ENCODE assay signal across 22 mouse cellular contexts in genomic region chr7:84138731-84139130, GRCm38 (mm10). TPM values are rescaled to one million over a fixed set of nuclear protein-coding genes. Genes with fewer than 3 reads are reported as not detected.
DNase-seq lines count a peak whose midpoint lies in the region; ATAC-seq and TF ChIP-seq lines count a peak whose summit lies in the region.
"Had no signal": no experiment of that assay in that cellular context is flagged by ENCODE, and none has a peak within 500 bp of the region (broad histone marks: within the 10 kb centered on the region; RNA-seq: fewer than 3 reads in every experiment).

No protein-coding gene starts in this region.

- no peak overlapping the region for H3K9ac ChIP-seq in heart, embryonic 12.5 days
- no peak overlapping the region for H3K9ac ChIP-seq in kidney, postnatal 0 days (ENCODE audit: low read depth, low read length)
- H3K9ac ChIP-seq in kidney, embryonic 16.5 days (replicated peaks; ENCODE audit: low read length), result no peak overlapping the region
- no peak overlapping the region for H3K9ac ChIP-seq in lung, embryonic 14.5 days
- H3K9ac ChIP-seq in forebrain, embryonic 15.5 days (replicated peaks), result no peak overlapping the region
- H3K9ac ChIP-seq: hindbrain, embryonic 12.5 days; neural tube, embryonic 12.5 days had no signal

- no peaks in the 10 kb centered on the region for H3K9me3 ChIP-seq in heart, embryonic 12.5 days (replicated peaks)
- no peaks in the 10 kb centered on the region for H3K9me3 ChIP-seq in kidney, postnatal 0 days (replicated peaks; ENCODE audit: low read length)
- H3K9me3 ChIP-seq in kidney, embryonic 16.5 days (ENCODE audit: low read length), result no peaks in the 10 kb centered on the region
- no peaks in the 10 kb centered on the region for H3K9me3 ChIP-seq in lung, embryonic 14.5 days (ENCODE audit: low read depth, low read length)
- H3K9me3 ChIP-seq in forebrain, embryonic 15.5 days, result no peaks in the 10 kb centered on the region
- H3K9me3 ChIP-seq: hindbrain, embryonic 12.5 days; neural tube, embryonic 12.5 days had no signal

- 35% methylated on average over 4 of the region's 4 CpGs for WGBS in heart, embryonic 12.5 days
- 63% methylated on average over 4 of the region's 4 CpGs for WGBS in kidney, postnatal 0 days
- 75% methylated on average over 4 of the region's 4 CpGs for WGBS in kidney, embryonic 16.5 days
- 62% methylated on average over 4 of the region's 4 CpGs for WGBS in lung, embryonic 14.5 days
- WGBS in small intestine, adult 2 months, result 37% methylated on average over 4 of the region's 4 CpGs
- WGBS in forebrain, embryonic 15.5 days, result 69% methylated on average over 4 of the region's 4 CpGs
- WGBS in cerebellum, adult 2 months, result 88% methylated on average over 4 of the region's 4 CpGs

- no peaks in the 10 kb centered on the region for H3K27me3 ChIP-seq in heart, embryonic 12.5 days (replicated peaks)
- no peaks in the 10 kb centered on the region for H3K27me3 ChIP-seq in kidney, postnatal 0 days (ENCODE audit: insufficient read depth, low read length)
- H3K27me3 ChIP-seq in kidney, embryonic 16.5 days (ENCODE audit: insufficient read depth, low read length), result no peaks in the 10 kb centered on the region
- H3K27me3 ChIP-seq in lung, embryonic 14.5 days (ENCODE audit: insufficient read depth, low read length), result no peaks in the 10 kb centered on the region
- H3K27me3 ChIP-seq in small intestine, adult 2 months (ENCODE audit: control insufficient read depth, insufficient read depth, low read length), result no peaks in the 10 kb centered on the region
- H3K27me3 ChIP-seq in forebrain, embryonic 15.5 days, result no peaks in the 10 kb centered on the region
- no peaks in the 10 kb centered on the region for H3K27me3 ChIP-seq in cerebellum, adult 2 months (ENCODE audit: control insufficient read depth, insufficient read depth, low read length)
- H3K27me3 ChIP-seq: hindbrain, embryonic 12.5 days; neural tube, embryonic 12.5 days had no signal

- TF ChIP-seq POLR2A in small intestine, adult 2 months (IDR thresholded peaks at IDR 0.05; ENCODE audit: low read depth, low read length), result no peak
- TF ChIP-seq POLR2A in cerebellum, adult 2 months (IDR thresholded peaks at IDR 0.05; ENCODE audit: borderline replicate concordance, insufficient read depth, low read length), result no peak

- TF ChIP-seq CTCF in kidney, postnatal 0 days (IDR thresholded peaks at IDR 0.05; ENCODE audit: low read depth), result no peak
- no peak for TF ChIP-seq CTCF in lung, embryonic 14.5 days (IDR thresholded peaks at IDR 0.05; ENCODE audit: low read depth)
- TF ChIP-seq CTCF in small intestine, adult 2 months (IDR thresholded peaks at IDR 0.05; ENCODE audit: extremely low read depth, insufficient read length, insufficient replicate concordance, low read depth, low read length), result no peak
- TF ChIP-seq CTCF in cerebellum, adult 2 months (IDR thresholded peaks at IDR 0.05; ENCODE audit: borderline replicate concordance, insufficient read depth, low read depth, low read length), result no peak

- H3K4me1 ChIP-seq in heart, embryonic 12.5 days (replicated peaks), result peaks cover 81% of the 10 kb centered on the region
- peaks cover 26% of the 10 kb centered on the region for H3K4me1 ChIP-seq in kidney, postnatal 0 days (replicated peaks; ENCODE audit: insufficient read depth, low read length)
- H3K4me1 ChIP-seq in kidney, embryonic 16.5 days (ENCODE audit: insufficient read depth, low read length), result peaks cover 42% of the 10 kb centered on the region
- peaks cover 45% of the 10 kb centered on the region for H3K4me1 ChIP-seq in lung, embryonic 14.5 days (ENCODE audit: insufficient read depth)
- H3K4me1 ChIP-seq in small intestine, adult 2 months (ENCODE audit: control insufficient read depth, insufficient read depth, insufficient read length, low read length), result peaks cover 46% of the 10 kb centered on the region; the same call in 1 of the 2 replicates
- peaks cover 36% of the 10 kb centered on the region for H3K4me1 ChIP-seq in forebrain, embryonic 15.5 days
- H3K4me1 ChIP-seq in cerebellum, adult 2 months (ENCODE audit: control insufficient read depth, insufficient read depth, low read length), result peaks cover 2% of the 10 kb centered on the region; the same call in 1 of the 2 replicates

- H3K4me2 ChIP-seq in heart, embryonic 12.5 days, result no peak overlapping the region
- H3K4me2 ChIP-seq in kidney, postnatal 0 days (ENCODE audit: low read length), result no peak overlapping the region
- H3K4me2 ChIP-seq in kidney, embryonic 16.5 days (replicated peaks; ENCODE audit: low read depth, low read length), result no peak overlapping the region
- no peak overlapping the region for H3K4me2 ChIP-seq in lung, embryonic 14.5 days
- H3K4me2 ChIP-seq in forebrain, embryonic 15.5 days (replicated peaks), result no peak overlapping the region
- H3K4me2 ChIP-seq: hindbrain, embryonic 12.5 days; liver, embryonic 11.5 days; midbrain, embryonic 11.5 days; neural tube, embryonic 12.5 days had no signal

- no peak for ATAC-seq in heart, embryonic 12.5 days (ENCODE audit: insufficient number of reproducible peaks, low FRiP score)
- no peak for ATAC-seq in kidney, postnatal 0 days (replicated peaks; ENCODE audit: low FRiP score, low read depth)
- ATAC-seq in kidney, embryonic 16.5 days (ENCODE audit: low FRiP score, low TSS enrichment), result no peak
- 0 out of 2 replicates have a peak, but pooled peaks have one; percentile 13 for ATAC-seq in lung, embryonic 14.5 days (ENCODE audit: insufficient read depth)
- no peak for ATAC-seq in forebrain, embryonic 15.5 days (replicated peaks)
- ATAC-seq: forebrain, embryonic 14.5 days had no signal

- no peak for DNase-seq in heart, postnatal 14 days
- DNase-seq in kidney, postnatal 0 days (ENCODE audit: low spot score), result no peak
- DNase-seq in lung, embryonic 14.5 days, result no peak
- DNase-seq in cerebellum, adult 2 months, result no peak
- DNase-seq: adrenal gland, adult 2 months; cerebellum, postnatal 25 days; kidney, postnatal 4 days; thymus, postnatal 25 days had no signal

- no peak overlapping the region for H3K4me3 ChIP-seq in heart, embryonic 12.5 days
- H3K4me3 ChIP-seq in kidney, postnatal 0 days (replicated peaks; ENCODE audit: low read depth, low read length), result no peak overlapping the region
- no peak overlapping the region for H3K4me3 ChIP-seq in kidney, embryonic 16.5 days (ENCODE audit: low read length)
- H3K4me3 ChIP-seq in lung, embryonic 14.5 days (ENCODE audit: low read depth, low read length), result no peak overlapping the region
- H3K4me3 ChIP-seq in small intestine, adult 2 months (ENCODE audit: low read depth, low read length), result no peak overlapping the region
- H3K4me3 ChIP-seq in forebrain, embryonic 15.5 days, result no peak overlapping the region
- H3K4me3 ChIP-seq in cerebellum, adult 2 months (replicated peaks; ENCODE audit: insufficient read depth, low read depth, low read length), result no peak overlapping the region
- H3K4me3 ChIP-seq: erythroblast, embryonic 14.5 days; hindbrain, embryonic 12.5 days; neural tube, embryonic 12.5 days had no signal

- intact Hi-C loops in heart, postnatal 14 days (cut with DNase I), result no loop called here

- no peaks in the 10 kb centered on the region for H3K36me3 ChIP-seq in heart, embryonic 12.5 days
- no peaks in the 10 kb centered on the region for H3K36me3 ChIP-seq in kidney, postnatal 0 days (ENCODE audit: insufficient read depth, low read length)
- no peaks in the 10 kb centered on the region for H3K36me3 ChIP-seq in kidney, embryonic 16.5 days (ENCODE audit: insufficient read depth, low read length)
- no peaks in the 10 kb centered on the region for H3K36me3 ChIP-seq in lung, embryonic 14.5 days (ENCODE audit: insufficient read depth)
- H3K36me3 ChIP-seq in small intestine, adult 2 months (ENCODE audit: control insufficient read depth, insufficient read depth, low read length), result no peaks in the 10 kb centered on the region
- no peaks in the 10 kb centered on the region for H3K36me3 ChIP-seq in forebrain, embryonic 15.5 days
- H3K36me3 ChIP-seq: hindbrain, embryonic 12.5 days; neural tube, embryonic 12.5 days had no signal

- H3K27ac ChIP-seq in heart, embryonic 12.5 days (ENCODE audit: poor library complexity, severe bottlenecking), result peak overlapping the region; percentile 30; the same call in 1 of the 2 replicates
- H3K27ac ChIP-seq in kidney, postnatal 0 days, result peak overlapping the region; percentile 38; the same call in 1 of the 2 replicates
- H3K27ac ChIP-seq in kidney, embryonic 16.5 days (ENCODE audit: low read length), result no peak overlapping the region
- H3K27ac ChIP-seq in lung, embryonic 14.5 days (ENCODE audit: low read depth), result no peak overlapping the region
- 0 out of 2 replicates have a peak overlapping the region, but pooled peaks have one; percentile 2 for H3K27ac ChIP-seq in small intestine, adult 2 months (ENCODE audit: insufficient read depth, low read depth, low read length)
- no peak overlapping the region for H3K27ac ChIP-seq in forebrain, embryonic 15.5 days (replicated peaks)
- H3K27ac ChIP-seq in cerebellum, adult 2 months (ENCODE audit: insufficient read depth, low read length), result no peak overlapping the region
- H3K27ac ChIP-seq: hindbrain, embryonic 12.5 days; macrophage; neural tube, embryonic 12.5 days had no signal

RNA-seq across cellular contexts. Expression of gene Abhd17c, which starts 13.0 kb away (rescaled TPM):
- polyA plus RNA-seq in heart, embryonic 12.5 days (2016; fragmentation: Nextera tagmentation; extraction: Ambion mirVana), result 69.5 and 77.4 TPM in 2 replicates
- 10 to 100 TPM; 30.3 to 31.4 TPM for total RNA-seq in heart, postnatal 14 days (2021)
- polyA plus RNA-seq in kidney, postnatal 0 days (2015; fragmentation: Nextera tagmentation; extraction: Ambion mirVana), result 124 and 135 TPM in 2 replicates
- polyA plus RNA-seq in kidney, embryonic 16.5 days (2015; fragmentation: Nextera tagmentation; extraction: Ambion mirVana), result 11.3 and 13.7 TPM in 2 replicates
- polyA plus RNA-seq in lung, embryonic 14.5 days (2014; fragmentation: Nextera tagmentation; extraction: Ambion mirVana), result 75.6 and 87.8 TPM in 2 replicates
- 114 and 292 TPM in 2 replicates for polyA plus RNA-seq in small intestine, adult 2 months (2012; rRNA removed)
- polyA plus RNA-seq in forebrain, embryonic 15.5 days (2015; fragmentation: Nextera tagmentation; extraction: Ambion mirVana), result 74.2 and 84.1 TPM in 2 replicates
- polyA plus RNA-seq in cerebellum, adult 2 months (2012; rRNA removed), result 22.8 and 23.9 TPM in 2 replicates

RNA-seq across cellular contexts. Expression of gene Cemip, which starts 52.4 kb away (rescaled TPM):
- polyA plus RNA-seq in heart, embryonic 12.5 days (2016; fragmentation: Nextera tagmentation; extraction: Ambion mirVana), result 1.0 and 1.1 TPM in 2 replicates
- total RNA-seq in heart, postnatal 14 days (2021), result under 1 TPM; 0.41 to 0.68 TPM
- polyA plus RNA-seq in kidney, postnatal 0 days (2015; fragmentation: Nextera tagmentation; extraction: Ambion mirVana), result 0.17 and 0.28 TPM in 2 replicates
- 0.26 and 0.42 TPM in 2 replicates for polyA plus RNA-seq in kidney, embryonic 16.5 days (2015; fragmentation: Nextera tagmentation; extraction: Ambion mirVana)
- polyA plus RNA-seq in lung, embryonic 14.5 days (2014; fragmentation: Nextera tagmentation; extraction: Ambion mirVana), result 1.7 TPM in 2 replicates
- polyA plus RNA-seq in small intestine, adult 2 months (2012; rRNA removed), result 0.19 and 0.27 TPM in 2 replicates
- polyA plus RNA-seq in forebrain, embryonic 15.5 days (2015; fragmentation: Nextera tagmentation; extraction: Ambion mirVana), result 0.70 and 0.72 TPM in 2 replicates
- polyA plus RNA-seq in cerebellum, adult 2 months (2012; rRNA removed), result 5.4 and 6.8 TPM in 2 replicates
- total RNA-seq: gastrocnemius, adult 18-20 months; granulocyte monocyte progenitor cell, adult 5-6 weeks; monocyte, adult 5-6 weeks had no signal

Comparison
In these comparisons a context has a peak if more than half of its experiments do, and no peak if none do; other contexts are left out.
1. H3K27ac ChIP-seq: peak in heart, embryonic 12.5 days (single experiment), kidney, postnatal 0 days (single experiment) and small intestine, adult 2 months (single experiment); none in kidney, embryonic 16.5 days (single experiment), lung, embryonic 14.5 days (single experiment), forebrain, embryonic 15.5 days (single experiment) and cerebellum, adult 2 months (single experiment).